Mouse (Mus musculus) kidney, adult 9 months (tissue): ENCODE data around the gene Cacnb3.

Source experiments
- DNase-seq: peaks from one replicate; pipeline ENCODE4 v3.0.0; 2022

Gene Cacnb3

GRCm38 (mm10) chr15:98676940-98677728 lies 46.5 kb downstream of the Cacnb3 start, which contains the start of gene Rnd1:
TSS of gene Rnd1 (minus strand) at chr15:98677461.
- peak; percentile 88 for DNase-seq

- DNase-seq = no peak
Observed at GRCm38 (mm10) chr15:98677977-98678376, 47.3 kb downstream of the Cacnb3 start.

GRCm38 (mm10) chr15:98680660-98681059 lies 50.0 kb downstream of the Cacnb3 start:
- DNase-seq = no peak

GRCm38 (mm10) chr15:98681633-98682032 lies 51.0 kb downstream of the Cacnb3 start:
- DNase-seq = no peak

- no peak for DNase-seq
Observed at GRCm38 (mm10) chr15:98683177-98683576, 52.5 kb downstream of the Cacnb3 start.

- DNase-seq = no peak
Observed at GRCm38 (mm10) chr15:98683746-98684145, 53.1 kb downstream of the Cacnb3 start.

GRCm38 (mm10) chr15:98685926-98686325 lies 55.3 kb downstream of the Cacnb3 start:
- DNase-seq = no peak

GRCm38 (mm10) chr15:98689682-98690081 lies 59.0 kb downstream of the Cacnb3 start:
- no peak for DNase-seq

- DNase-seq = peak; percentile 37
Observed at GRCm38 (mm10) chr15:98691486-98692147, 61.0 kb downstream of the Cacnb3 start.

GRCm38 (mm10) chr15:98692171-98692715 lies 61.6 kb downstream of the Cacnb3 start:
- DNase-seq = peak; percentile 75
